Mouse (Mus musculus) T-helper 17 cell (primary cell): ENCODE measurements around the gene Arhgap44.

Source experiments
- in situ Hi-C, 2 experiments: fragments of 300-600 bp; cut with MboI, MseI; formaldehyde crosslinking; loops; 1 replicate in 1 of 2; 2 replicates in 1 of 2; pipeline ENCODE4 v1.15.1; 2025; ENCODE audit warnings: high pct_unique_total_duplicates in 2 of 2

Arhgap44 gene

DNA sequence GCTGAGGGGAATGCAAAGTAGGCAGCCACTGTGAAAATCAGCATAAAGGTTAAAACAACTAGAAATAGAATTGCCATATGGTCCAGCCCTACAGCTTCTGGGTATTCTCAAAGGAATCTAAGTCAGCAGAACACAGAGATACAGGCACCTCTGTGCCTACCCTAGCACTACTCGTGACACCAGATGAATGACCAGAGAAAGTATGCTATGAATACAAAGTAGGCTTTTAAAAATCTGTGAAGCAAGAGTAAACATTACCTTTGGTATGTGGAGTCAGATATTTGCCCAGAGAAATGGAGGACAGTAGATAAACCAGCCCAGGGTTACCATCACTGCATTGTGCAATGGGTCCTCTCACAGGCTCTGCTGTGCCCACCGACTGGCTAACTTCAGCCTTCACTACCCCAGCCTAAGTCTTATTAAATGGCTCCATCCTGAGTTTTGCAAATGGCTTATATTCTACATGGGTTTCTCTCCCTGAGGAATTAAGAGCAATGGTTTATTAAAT, 25.6 kb downstream of the Arhgap44 start:
- in situ Hi-C loops = no loop called here

- in situ Hi-C loops = no loop called here
These were observed 27.5 kb downstream of the Arhgap44 start for GRCm38 (mm10) chr11:65135251-65135739.

DNA sequence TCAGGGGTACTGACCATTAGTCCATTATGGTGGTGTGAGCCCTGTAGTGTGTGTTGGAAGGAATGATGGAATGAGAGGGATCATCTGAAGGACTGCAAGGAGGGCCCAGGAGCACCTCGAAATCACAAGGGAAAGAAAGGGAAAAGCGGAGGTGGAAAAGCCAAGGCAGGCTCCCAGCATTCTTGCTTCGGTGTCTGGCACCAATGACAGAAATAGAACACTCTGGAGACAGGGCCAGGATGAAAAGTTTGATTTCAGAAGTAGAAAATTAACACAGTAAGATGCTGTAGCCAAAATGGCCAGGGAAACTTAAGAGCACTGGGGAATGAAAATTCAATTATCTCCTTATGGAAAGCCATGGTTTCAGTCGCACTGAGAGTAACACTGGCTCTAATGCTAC, 29.1 kb downstream of the Arhgap44 start:
- in situ Hi-C loops = no loop called here

GRCm38 (mm10) chr11:65129110-65129509, 33.7 kb downstream of the Arhgap44 start:
- in situ Hi-C loops = no loop called here

DNA sequence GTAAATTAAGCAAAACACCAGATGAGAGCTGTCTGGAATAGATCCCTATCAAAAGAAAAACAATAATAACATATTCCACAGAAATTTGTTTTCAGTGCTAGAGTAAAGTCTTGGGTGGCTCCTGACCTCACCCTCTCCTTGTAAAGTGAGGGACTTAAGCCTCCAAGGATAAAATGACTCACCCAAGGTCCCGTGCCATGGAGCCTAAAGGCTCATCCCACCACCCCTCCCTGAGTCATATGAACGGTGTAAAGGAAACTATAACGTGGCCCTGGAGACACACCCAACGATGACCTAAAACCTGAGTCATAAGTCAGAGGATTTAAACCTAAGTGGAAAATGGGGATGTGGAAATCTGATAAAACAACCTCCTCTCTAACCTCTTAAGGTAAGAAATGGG, 34.1 kb downstream of the Arhgap44 start:
- in situ Hi-C loops = no loop called here

DNA sequence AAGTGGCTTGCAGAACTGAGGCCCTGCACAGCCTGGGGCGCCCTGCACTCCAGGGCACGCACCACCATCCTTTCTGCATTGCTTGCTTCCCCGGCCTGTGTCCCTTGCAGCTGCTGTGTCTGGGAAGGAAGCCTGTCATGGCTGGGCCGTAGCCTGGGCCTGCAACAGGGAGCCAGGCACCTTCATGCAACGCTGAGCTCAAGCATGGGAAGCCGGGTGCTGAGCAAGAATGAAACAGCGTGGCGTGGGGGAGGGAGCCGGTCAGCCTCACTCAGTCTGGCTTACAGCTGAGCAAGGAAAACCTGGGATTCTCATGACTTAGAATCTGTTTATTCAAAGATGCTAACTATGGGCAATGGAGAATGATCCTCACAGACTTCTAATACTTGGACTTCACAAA, 36.2 kb downstream of the Arhgap44 start:
- in situ Hi-C loops = no loop called here

GRCm38 (mm10) chr11:65124913-65125418, 37.8 kb downstream of the Arhgap44 start:
- in situ Hi-C loops = no loop called here

- in situ Hi-C loops = no loop called here
These were observed 42.5 kb downstream of the Arhgap44 start for GRCm38 (mm10) chr11:65120276-65120675.

DNA sequence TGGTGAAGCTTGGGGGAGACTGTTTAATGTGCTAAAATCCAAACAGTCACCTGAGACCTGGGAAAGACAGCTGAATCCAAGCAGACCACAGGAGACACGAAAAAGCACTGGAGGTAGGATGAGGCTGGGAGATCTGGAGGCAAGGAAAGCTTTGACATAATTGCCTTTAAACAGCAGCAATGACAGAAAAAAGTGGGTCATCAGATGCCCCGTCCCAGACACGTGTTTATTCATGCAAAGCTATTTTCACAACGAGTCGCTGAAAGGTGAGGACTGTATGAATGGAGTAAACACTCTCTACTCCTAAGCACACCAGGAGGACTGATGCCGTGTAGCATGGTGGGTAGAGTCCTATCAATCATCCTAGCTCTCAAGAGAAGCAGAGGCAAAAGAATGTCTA, 47.0 kb downstream of the Arhgap44 start:
- in situ Hi-C loops = no loop called here

- in situ Hi-C loops = no loop called here
These were observed 50.7 kb downstream of the Arhgap44 start for GRCm38 (mm10) chr11:65112086-65112485.

DNA sequence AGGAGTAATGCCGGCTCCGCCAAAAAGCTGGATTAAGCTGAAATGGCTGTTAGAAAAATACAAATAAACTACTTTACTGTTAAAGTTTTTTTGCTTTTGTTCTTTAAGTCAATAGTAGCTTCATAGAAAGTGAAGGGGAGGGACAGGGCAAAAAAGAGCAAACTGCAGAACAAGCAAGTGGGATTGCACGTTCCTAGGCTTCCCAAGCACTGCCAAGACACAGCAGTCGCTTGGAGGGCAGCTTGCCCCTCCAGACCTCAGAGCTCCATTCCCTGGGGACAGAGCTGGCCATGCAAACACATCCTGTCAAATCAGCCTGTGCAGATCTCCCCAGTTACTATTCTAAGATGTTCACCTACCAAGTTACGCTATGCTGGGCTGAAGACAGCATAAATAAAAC, 51.1 kb downstream of the Arhgap44 start:
- in situ Hi-C loops = no loop called here

DNA sequence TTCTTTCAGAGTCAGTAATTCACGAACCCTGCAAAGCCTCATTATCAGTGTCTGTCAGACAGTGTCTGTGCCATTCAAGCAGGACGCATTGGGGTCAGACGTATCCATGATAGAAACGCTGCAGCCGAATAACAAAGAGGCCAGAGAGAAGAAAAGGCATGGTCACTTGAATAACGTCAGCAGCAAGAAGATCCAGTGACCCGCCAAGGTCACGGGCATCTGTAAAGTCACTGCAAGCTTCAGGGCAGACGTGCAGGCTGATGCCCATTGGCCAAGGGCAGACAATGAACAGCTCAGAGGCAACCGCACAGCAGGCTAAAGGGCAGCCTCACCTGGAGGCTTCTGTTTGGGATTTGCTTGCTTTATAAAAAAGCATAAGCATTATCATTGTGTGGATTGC, 52.7 kb downstream of the Arhgap44 start:
- in situ Hi-C loops = no loop called here

- in situ Hi-C loops = no loop called here
These were observed 55.0 kb downstream of the Arhgap44 start for GRCm38 (mm10) chr11:65107734-65108171.

- in situ Hi-C loops = no loop called here
These were observed 55.6 kb downstream of the Arhgap44 start for GRCm38 (mm10) chr11:65107151-65107550.

DNA sequence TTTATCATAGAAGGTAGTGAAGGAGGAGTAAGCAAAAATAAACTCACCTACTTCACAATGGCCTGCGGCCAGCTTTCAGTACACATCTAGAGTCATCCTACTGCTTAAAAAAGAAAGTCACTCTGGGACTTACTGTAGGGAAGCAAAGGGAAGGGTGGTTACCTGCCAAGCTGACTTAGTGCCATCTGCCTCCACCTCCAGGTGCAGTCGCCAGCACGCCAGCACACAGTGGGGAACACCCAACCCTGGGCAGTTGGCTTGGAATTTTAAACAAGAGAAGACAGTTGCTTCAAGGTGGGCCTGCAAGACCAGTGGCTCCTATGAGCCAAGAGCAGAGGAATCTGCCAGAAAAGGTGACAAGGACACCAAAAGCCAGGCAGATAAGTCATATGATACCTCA, 58.7 kb downstream of the Arhgap44 start:
- in situ Hi-C loops = no loop called here

- in situ Hi-C loops = no loop called here
These were observed 61.6 kb downstream of the Arhgap44 start for GRCm38 (mm10) chr11:65101206-65101605.

GRCm38 (mm10) chr11:65100031-65100430, 62.7 kb downstream of the Arhgap44 start:
- in situ Hi-C loops = no loop called here

GRCm38 (mm10) chr11:65097526-65098070, 65.2 kb downstream of the Arhgap44 start:
- in situ Hi-C loops = no loop called here

- in situ Hi-C loops = no loop called here
These were observed 65.9 kb downstream of the Arhgap44 start for GRCm38 (mm10) chr11:65096866-65097265.

DNA sequence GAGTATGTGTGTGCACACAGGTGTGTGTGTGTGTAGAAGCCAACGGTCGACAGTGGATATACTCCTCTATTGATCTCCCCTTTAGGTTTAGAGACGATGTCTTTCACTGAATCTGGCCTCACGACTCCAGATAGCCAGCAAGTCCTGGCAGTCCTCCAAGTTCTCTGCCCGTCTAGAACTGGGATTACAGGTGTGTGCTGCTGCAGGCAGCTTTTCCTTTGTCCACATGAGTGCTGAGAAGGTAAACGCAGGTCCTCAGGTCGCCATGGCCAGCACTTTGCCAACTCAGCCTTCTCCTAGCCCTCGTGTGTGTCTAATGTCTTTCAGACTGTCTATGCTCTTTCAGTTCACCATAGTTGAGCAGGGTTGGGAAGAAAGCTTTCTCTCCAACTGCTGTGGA, 69.9 kb downstream of the Arhgap44 start:
- in situ Hi-C loops = no loop called here

- in situ Hi-C loops = no loop called here
These were observed 72.4 kb downstream of the Arhgap44 start for GRCm38 (mm10) chr11:65090386-65090785.

- in situ Hi-C loops = no loop called here
These were observed 72.8 kb downstream of the Arhgap44 start for GRCm38 (mm10) chr11:65089982-65090381.

DNA sequence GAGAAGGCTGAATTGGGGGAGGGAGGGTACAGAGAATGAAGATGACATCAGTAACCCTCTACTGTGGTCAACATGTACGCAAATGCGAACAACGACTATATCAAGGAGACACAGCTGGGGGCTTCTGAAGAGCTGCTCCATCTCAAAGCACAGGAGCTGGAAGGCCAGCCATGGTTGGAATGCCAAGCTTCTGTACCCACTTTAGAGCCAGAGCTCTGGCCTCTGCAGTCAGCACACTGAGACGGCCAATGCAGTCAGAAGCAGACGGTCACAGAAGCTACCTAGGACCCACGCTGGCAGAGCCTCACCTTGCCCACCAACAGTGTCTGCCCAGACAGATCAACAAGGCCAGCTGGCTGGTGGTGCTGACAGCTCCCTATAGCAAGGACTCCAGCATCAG, 73.5 kb downstream of the Arhgap44 start:
- in situ Hi-C loops = no loop called here
